Mouse (Mus musculus): ENCODE measurements around the gene Gm17689. TPM values are rescaled to one million over a fixed set of nuclear protein-coding genes. Genes with fewer than 3 reads are reported as not detected.

The Gm17689 gene
- total RNA-seq (2021): not detected
- long read RNA-seq, experiment 1: 0 reads
- long read RNA-seq, experiment 2: 0 reads

DNA sequence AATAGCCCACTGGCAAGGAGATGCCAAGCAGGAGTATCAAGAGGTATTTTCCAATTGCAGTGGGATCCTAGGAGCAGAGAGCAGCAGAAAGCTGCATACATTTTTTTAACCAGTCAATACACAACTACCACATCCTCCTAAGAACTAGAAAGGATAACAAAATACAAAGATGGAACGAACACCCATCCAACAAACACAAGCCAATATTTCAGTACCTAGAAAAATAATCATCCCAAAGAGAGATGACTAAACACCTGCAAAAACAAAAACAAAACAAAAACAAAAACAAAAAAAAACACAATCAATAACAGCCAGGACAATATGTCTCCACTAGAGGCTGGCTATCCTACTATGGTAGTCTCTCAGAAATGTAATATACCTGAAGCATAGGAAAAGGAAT is at the start of gene Gm17689:
TSS of gene Gm17689 (minus strand) at position 101 of the 400 bp plus-strand sequence.
- DNase-seq: no peak

DNA sequence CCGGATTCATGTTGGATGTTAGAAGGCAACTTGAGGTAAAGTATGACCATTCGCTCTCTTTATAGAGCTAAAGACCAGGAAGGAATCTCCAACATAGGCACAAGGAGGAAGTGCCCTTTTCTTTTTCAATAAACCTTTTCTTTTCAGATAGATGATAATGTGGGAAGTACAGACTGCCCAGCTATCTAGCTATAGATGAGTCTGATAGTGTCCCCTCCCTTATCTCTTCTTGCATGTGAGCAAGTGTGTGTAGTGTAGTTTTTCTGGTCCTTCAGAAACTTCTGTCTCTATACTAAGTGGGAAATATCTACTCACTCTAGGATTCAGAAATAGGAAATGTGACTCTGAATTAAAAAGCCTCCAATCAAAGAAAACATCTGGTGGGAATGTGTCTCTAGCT is 40.6 kb downstream of the Gm17689 start, which contains the start of gene Gm5615:
TSS of gene Gm5615 (minus strand) at position 101 of the 400 bp plus-strand sequence.
- no peak for DNase-seq

Other genes with a start within 250 kb of the Gm17689 start
- not detected for gene Gm7257, start 150.8 kb downstream of the Gm17689 start, total RNA-seq (2021)
- not detected for gene Gm9513, start 107.0 kb downstream of the Gm17689 start, total RNA-seq (2021)
- not detected for gene Gm5615, start 40.7 kb downstream of the Gm17689 start, total RNA-seq (2021)
- not detected for gene A630095E13Rik, start 60.7 kb upstream of the Gm17689 start, total RNA-seq (2021)
- gene Acrv1, start 110.6 kb upstream of the Gm17689 start, total RNA-seq (2021): not detected
- gene Chek1, start 144.4 kb upstream of the Gm17689 start, total RNA-seq (2021): 1 to 10 TPM; 6.8 to 8.7 TPM
- gene Stt3a, start 185.0 kb upstream of the Gm17689 start, total RNA-seq (2021): 100 to 1,000 TPM; 222 to 235 TPM
- gene Ei24, start 214.8 kb upstream of the Gm17689 start, total RNA-seq (2021): 100 to 1,000 TPM; 153 to 177 TPM
- 1 to 10 TPM; 7.6 to 9.3 TPM for gene Fez1, start 239.2 kb upstream of the Gm17689 start, total RNA-seq (2021)